Mouse (Mus musculus) kidney, postnatal 0 days (tissue): ENCODE measurements around the gene Mgat4b. TPM values are rescaled to one million over a fixed set of nuclear protein-coding genes. Genes with fewer than 3 reads are reported as not detected.

Experiments used
- ATAC-seq: fragments of 200-750 bp; cut with Nextera tagmentation; replicated peaks from 2 replicates; pipeline ENCODE4 v1.8.0; 2017; ENCODE audit warnings: low read depth, moderate number of reproducible peaks, moderate TSS enrichment, moderate library complexity; ENCODE audit not compliant: low FRiP score
- DNase-seq: peaks from one replicate; pipeline ENCODE4 v3.0.0-alpha.2; 2016; ENCODE audit warnings: low spot score
- H3K27ac ChIP-seq: fragments of 300-500 bp; sonication (generic); 2 replicates; pipeline ENCODE4 v1.5.1; 2014; ENCODE audit warnings: mild to moderate bottlenecking
- H3K27me3 ChIP-seq: fragments of 300-500 bp; sonication (generic); 2 replicates; pipeline ENCODE4 v1.6.1; 2014; ENCODE audit warnings: low read length, mixed read lengths; ENCODE audit not compliant: insufficient read depth
- H3K36me3 ChIP-seq: fragments of 300-500 bp; sonication (generic); 2 replicates; pipeline ENCODE4 v1.6.1; 2014; ENCODE audit warnings: low read length, mixed read lengths; ENCODE audit not compliant: insufficient read depth
- H3K4me1 ChIP-seq: fragments of 300-500 bp; sonication (generic); replicated peaks from 2 replicates; pipeline ENCODE4 v1.6.1; 2014; ENCODE audit warnings: antibody characterized with exemption, low read length, mixed read lengths; ENCODE audit not compliant: insufficient read depth
- H3K4me2 ChIP-seq: fragments of 300-500 bp; sonication (generic); 2 replicates; pipeline ENCODE4 v1.6.1; 2014; ENCODE audit warnings: mild to moderate bottlenecking, low read length, moderate library complexity, mixed read lengths
- H3K4me3 ChIP-seq: fragments of 300-500 bp; sonication (generic); replicated peaks from 2 replicates; pipeline ENCODE4 v1.5.1; 2014; ENCODE audit warnings: low read depth, low read length
- H3K9ac ChIP-seq: fragments of 300-500 bp; sonication (generic); 2 replicates; pipeline ENCODE4 v1.6.1; 2014; ENCODE audit warnings: low read depth, low read length
- H3K9me3 ChIP-seq: fragments of 300-500 bp; sonication (generic); replicated peaks from 2 replicates; pipeline ENCODE4 v1.6.1; 2016; ENCODE audit warnings: low read length, inconsistent platforms, mixed read lengths
- CTCF ChIP-seq: IDR thresholded peaks from 2 replicates; pipeline ENCODE4 v1.5.1; 2016; ENCODE audit warnings: antibody characterized with exemption, low read depth, mild to moderate bottlenecking, moderate library complexity
- WGBS: fragments of 180-500 bp; shearing (Covaris S2); extraction: QIAGEN DNeasy Blood & Tissue Kit; methylation state at CpG from one replicate; pipeline ENCODE4 v1.1.7; 2014; 5-methylcytosine and 5-hydroxymethylcytosine counted together
- polyA plus RNA-seq: library from polyadenylated mRNA; unstranded; fragments of >200 nt; fragmentation: Nextera tagmentation; extraction: Ambion mirVana; gene quantifications from 2 replicates; pipeline ENCODE4 v1.2.1, GENCODE M21; 2015

The Mgat4b gene
- polyA plus RNA-seq, 1 experiment from 2014 or later: 62.1 TPM

- TF ChIP-seq CTCF: no peak
- Histone ChIP-seq H3K4me2 (peak overlapping the region; percentile 95), H3K9me3 (no peaks in the 10 kb centered on the region), H3K27ac (peak overlapping the region; percentile 92), H3K4me1 (peaks cover 31% of the 10 kb centered on the region), H3K9ac (peak overlapping the region; percentile 98), H3K36me3 (no peaks in the 10 kb centered on the region), H3K4me3 (peak overlapping the region; percentile 90), H3K27me3 (no peaks in the 10 kb centered on the region)
- 5% methylated on average over 17 of the region's 17 CpGs for WGBS
- ATAC-seq (no peak), DNase-seq (peak; percentile 52)
Observed at GRCm38 (mm10) chr11:50223783-50224662, 13.3 kb downstream of the Mgat4b start.

- no peaks in the 10 kb centered on the region for H3K27me3 ChIP-seq
- DNase-seq (peak; percentile 86), ATAC-seq (peak; percentile 81)
- peak overlapping the region; percentile 98 for H3K9ac ChIP-seq
- H3K9me3 ChIP-seq: no peaks in the 10 kb centered on the region
- peak; percentile 42 for TF ChIP-seq CTCF
- H3K27ac ChIP-seq: peak overlapping the region; percentile 92
- H3K4me3 ChIP-seq: peak overlapping the region; percentile 90
- H3K4me1 ChIP-seq: peaks cover 35% of the 10 kb centered on the region
- 1% methylated on average over 68 of the region's 70 CpGs for WGBS
- peak overlapping the region; percentile 95 for H3K4me2 ChIP-seq
- H3K36me3 ChIP-seq: no peaks in the 10 kb centered on the region
Observed at GRCm38 (mm10) chr11:50224671-50225530, 14.2 kb downstream of the Mgat4b start.

GRCm38 (mm10) chr11:50225611-50226378 is 15.1 kb downstream of the Mgat4b start:
- peak overlapping the region; percentile 98 for H3K9ac ChIP-seq
- H3K4me3 ChIP-seq: peak overlapping the region; percentile 90
- H3K4me2 ChIP-seq: peak overlapping the region; percentile 95
- H3K9me3 ChIP-seq: no peaks in the 10 kb centered on the region
- 2% methylated on average over 33 of the region's 34 CpGs for WGBS
- H3K27ac ChIP-seq: peak overlapping the region; percentile 92
- ATAC-seq (peak; percentile 31), DNase-seq (no peak)
- no peaks in the 10 kb centered on the region for H3K27me3 ChIP-seq
- peaks cover 36% of the 10 kb centered on the region for H3K4me1 ChIP-seq
- H3K36me3 ChIP-seq: no peaks in the 10 kb centered on the region
- TF ChIP-seq CTCF: peak; percentile 6; the same call in 1 of the 2 replicates

GRCm38 (mm10) chr11:50226406-50226805 is 15.7 kb downstream of the Mgat4b start:
- H3K9me3 ChIP-seq: no peaks in the 10 kb centered on the region
- 36% methylated on average over 2 of the region's 2 CpGs for WGBS
- no peak for DNase-seq
- H3K27ac ChIP-seq: peak overlapping the region; percentile 92
- ATAC-seq: no peak
- H3K36me3 ChIP-seq: no peaks in the 10 kb centered on the region
- H3K27me3 ChIP-seq: no peaks in the 10 kb centered on the region
- H3K4me3 ChIP-seq: peak overlapping the region; percentile 90
- H3K9ac ChIP-seq: peak overlapping the region; percentile 98; the same call in 1 of the 2 replicates
- peaks cover 40% of the 10 kb centered on the region for H3K4me1 ChIP-seq
- TF ChIP-seq CTCF: no peak
- H3K4me2 ChIP-seq: peak overlapping the region; percentile 95

- no peak for TF ChIP-seq CTCF
- Histone ChIP-seq H3K9ac (peak overlapping the region; percentile 98; the same call in 1 of the 2 replicates), H3K4me1 (peaks cover 40% of the 10 kb centered on the region), H3K4me3 (0 out of 2 replicates have a peak overlapping the region, but pooled peaks have one; percentile 90), H3K36me3 (peaks cover 3% of the 10 kb centered on the region; the same call in 1 of the 2 replicates), H3K27me3 (no peaks in the 10 kb centered on the region), H3K27ac (peak overlapping the region; percentile 63), H3K4me2 (peak overlapping the region; percentile 95), H3K9me3 (no peaks in the 10 kb centered on the region)
- ATAC-seq (no peak), DNase-seq (no peak)
- WGBS: 64% methylated on average over 3 of the region's 3 CpGs
Observed at GRCm38 (mm10) chr11:50227226-50227625, 16.5 kb downstream of the Mgat4b start.
